Mouse (Mus musculus) MEL-GATA-1-ER (cell line): ENCODE results near the gene C1qtnf3.
A peak's percentile ranks its signal among the peaks of the same experiment; 100 is the strongest.

ENCODE experiments used
- DNase-seq: peaks from one replicate; pipeline ENCODE4 v3.0.0-alpha.2; 2012; ENCODE audit warnings: low read depth; ENCODE audit errors: extremely low read depth

C1qtnf3 gene

DNA sequence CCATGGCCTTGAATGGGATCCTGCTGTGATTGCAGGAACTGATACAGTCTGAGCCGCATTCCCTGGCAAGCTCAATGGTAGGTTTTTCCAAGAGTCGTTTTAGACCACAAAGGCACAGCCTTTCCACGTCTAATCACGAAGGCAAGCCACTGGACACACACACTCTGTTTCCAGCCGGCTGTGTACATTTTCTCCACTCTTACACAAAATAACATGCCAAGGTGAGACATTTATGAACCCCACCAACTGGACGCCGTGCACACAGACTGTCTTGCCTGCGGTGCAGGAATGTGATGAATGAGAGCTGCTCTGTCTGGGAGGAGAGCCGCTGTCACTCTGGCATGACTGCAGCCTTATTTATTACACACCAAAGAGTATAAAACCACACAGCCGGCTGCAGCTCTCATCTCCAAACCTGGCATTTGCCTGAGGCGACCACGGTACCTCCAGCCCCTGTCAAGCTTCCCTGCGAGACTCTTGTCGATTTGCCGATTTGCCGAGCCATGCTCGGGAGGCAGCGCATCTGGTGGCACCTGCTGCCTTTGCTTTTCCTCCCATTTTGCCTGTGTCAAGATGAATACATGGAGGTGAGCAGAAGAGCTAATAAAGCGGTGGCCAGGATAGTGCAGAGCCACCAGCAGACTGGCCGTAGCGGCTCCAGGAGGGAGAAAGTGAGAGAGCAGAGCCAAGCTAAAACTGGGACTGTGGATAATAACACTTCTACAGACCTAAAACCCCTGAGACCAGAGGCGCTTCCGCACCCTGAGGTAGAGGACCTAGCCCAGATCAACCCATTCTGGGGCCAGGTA, at the start of gene C1qtnf3:
C1qtnf3 (plus strand) TSS at position 382 of the 809 bp plus-strand sequence.
- DNase-seq: no peak

DNA sequence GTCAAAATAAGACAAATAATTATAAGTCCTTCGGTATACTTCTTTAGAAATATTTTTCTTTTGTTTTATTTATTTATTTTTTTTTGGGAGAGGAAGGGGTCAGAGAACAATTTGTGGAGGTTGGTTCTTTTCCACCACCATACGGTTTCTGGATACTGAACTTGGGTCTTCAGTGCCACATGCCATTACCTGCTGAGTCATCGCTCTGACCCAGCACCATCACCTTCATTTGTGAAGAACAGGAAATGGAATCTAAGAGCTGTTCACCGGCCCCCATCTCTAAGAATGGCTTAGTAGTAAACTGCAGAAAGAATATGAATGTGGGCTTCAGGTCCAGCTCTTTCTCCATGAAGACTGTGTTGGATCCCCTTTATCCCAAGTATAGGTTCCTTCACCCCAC, 49.8 kb upstream of the C1qtnf3 start:
- DNase-seq: no peak

DNA sequence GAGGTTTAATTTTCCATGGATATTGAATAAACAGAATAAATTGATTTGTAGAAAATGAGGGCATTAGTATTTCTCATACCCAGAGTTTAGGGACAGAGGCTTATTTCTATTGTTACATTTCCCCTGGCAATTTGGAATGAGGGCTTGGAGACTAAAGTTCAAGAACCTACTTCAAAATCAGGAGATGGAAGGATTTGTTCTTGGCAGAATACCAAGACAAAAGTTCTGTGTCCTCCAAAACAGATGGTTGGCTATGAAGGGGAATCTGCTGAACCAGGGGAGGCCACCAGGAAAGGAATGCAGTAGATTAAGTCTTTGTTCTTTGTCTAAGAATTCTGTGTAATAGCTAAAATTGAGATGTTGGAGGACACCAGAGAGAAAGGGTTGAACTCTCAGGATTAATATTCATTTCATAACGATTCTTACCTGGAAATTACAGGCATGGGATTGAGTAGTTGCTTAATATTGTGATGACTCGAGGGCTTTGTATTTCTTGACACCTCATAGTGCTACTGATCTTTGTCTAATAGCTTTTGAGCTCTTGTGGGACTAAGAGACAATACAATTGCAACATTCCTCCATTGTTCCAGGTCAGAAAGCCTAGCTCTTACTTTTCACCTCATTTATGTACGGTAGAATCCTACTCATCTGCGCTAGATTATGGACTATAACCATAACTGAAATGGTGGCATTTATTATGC, 35.4 kb upstream of the C1qtnf3 start:
- no peak for DNase-seq

DNA sequence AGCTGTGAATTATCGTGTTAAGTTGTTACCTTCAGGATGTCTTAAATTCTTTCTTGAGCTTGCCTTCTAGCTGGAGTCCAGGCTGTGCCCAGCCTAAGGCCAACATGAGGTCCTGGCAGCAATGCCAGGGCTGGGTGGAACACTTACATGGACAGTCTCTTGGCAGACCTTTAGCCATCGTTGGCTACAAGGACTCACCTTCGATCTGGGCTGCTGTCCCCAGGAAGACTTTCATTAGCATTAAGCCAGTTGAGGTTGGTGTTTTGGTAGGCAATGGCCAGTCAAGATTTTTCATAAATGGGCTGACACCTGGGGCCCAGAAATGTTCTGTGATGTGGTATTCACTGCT, 34.8 kb upstream of the C1qtnf3 start:
- no peak for DNase-seq

DNA sequence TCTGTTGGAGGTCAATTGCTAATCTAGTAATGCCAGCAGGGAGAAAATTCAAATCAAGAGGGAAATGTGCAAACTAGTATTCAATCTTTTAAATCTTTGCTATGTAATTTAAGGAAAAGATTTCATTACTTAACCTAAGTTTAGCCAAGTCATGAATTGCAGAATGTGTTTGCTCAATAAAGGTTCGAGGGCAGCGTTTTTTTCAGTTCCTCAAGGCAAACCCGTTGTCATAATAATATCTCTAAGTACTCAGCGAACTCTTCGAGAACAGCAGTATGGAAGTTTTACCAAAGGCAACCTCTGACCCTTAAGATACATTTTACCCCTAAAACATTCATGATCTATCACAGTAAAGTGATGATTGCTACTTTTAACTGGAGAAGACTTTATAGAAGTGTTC, 31.9 kb upstream of the C1qtnf3 start:
- DNase-seq: no peak

DNA sequence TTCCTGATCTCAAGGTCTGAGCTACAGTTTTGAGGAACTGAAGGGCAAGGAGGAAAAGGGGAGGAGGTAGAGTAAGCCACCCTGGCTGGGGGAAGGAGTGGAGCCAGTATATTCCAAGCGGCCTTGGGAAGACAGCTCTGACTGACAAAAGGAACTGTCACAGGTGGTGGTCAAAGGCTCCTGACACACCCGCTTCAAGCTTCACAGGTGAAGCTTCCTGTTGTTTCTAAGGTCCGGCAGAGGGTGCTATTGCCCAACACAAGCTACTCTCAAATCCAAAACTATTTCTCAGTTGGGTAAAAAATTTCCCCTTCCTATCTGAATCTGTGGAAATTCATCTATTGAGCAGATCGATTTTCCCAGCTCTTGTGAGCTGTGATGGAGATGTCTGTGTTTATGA, 31.1 kb upstream of the C1qtnf3 start:
- no peak for DNase-seq

DNA sequence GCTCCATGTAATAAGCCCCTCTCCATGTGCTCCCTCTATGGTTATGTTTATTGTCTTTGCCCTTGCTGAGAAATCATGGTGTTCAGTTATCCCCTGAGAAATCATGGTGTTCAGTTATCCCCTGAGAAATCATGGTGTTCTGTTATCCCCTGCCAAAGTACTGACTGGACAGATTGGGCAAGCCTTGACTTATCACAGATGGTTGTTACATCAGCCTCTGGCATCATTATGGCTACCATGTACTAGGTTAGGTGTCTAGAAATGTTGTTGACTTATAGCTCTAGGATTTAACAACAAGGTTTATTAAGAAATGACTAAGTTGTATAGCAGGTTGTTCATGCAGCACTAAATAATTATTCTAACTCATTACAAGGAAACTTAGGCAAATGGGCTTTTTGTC, 30.1 kb upstream of the C1qtnf3 start:
- DNase-seq: no peak

DNA sequence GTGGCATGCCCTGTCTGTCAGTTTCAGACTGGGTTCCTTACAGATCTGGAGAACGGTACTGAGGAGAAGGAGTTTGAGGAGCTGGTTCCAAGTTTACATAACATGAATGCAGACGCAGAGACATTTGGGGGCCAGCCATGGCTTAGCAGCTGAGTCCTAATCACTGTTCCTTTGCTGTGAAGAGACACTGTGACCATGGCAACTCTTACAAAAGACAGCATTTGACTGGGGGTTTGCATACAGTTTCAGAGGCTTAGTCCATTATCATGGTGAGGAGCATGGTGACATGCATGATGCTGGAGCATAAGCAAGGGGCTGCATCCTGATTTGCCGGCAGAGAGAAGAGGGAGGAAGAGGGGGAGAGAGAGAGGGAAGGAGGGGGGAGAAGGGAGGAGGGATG, 29.6 kb upstream of the C1qtnf3 start:
- DNase-seq: no peak

DNA sequence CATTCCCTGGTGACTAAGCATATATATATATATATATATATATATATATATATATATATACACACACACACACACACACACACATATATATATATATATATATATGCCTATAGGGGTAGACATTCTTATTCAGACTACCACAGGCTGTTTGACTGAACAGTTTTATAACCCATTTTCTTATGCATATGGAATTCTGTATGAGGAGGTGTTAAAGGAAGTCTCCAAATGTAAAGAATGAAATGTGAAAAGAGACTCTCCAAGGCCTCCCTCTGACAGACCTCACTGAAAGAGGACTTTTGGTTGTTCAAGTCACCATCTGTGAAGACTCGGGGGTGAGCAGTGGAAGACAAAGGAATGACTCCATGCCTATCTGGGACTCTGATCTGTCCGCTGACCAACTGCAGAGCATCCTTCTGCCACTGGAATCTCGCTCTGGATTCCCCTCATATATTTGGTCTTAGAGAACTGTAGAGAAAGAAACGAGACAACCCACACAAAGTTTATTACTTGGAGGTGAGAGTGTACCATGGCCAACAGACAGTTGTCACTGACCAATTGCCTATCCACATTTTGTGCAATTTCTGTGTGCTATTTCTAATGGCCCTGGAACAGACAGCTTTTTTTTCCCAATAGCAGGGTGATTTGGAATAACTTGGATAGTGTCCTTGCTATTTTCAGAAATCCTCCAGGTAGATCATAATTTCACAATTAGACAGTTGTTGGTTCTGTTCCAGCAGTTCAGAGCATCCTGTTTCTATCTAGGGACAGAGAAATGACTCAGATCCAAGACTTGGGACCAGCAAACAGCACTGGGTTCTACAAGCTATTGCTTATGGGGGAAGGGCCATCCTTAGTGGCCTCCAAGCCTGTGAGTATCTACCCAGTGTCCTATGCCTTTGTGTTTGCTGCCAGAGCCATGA, 28.8 kb upstream of the C1qtnf3 start:
- DNase-seq: no peak

DNA sequence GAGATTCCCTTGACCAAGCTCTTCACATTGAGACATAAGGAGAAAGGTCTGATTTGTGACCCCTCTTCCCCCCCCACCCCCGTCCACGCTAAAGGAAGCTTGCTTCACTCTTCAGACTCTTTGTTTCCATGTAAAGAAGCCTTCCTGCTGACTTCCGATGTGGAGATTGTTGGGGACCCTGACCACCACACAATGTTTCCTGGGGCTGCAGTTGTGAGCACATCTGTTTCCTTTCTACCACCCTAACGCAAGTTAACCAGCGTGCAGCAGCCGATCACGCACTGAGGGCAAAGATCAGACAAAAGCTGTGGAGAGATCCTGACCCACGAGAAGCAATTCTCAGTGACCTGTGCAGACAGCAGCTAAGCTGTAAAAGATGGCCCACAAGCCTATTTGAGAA, 24.8 kb upstream of the C1qtnf3 start:
- DNase-seq: no peak

DNA sequence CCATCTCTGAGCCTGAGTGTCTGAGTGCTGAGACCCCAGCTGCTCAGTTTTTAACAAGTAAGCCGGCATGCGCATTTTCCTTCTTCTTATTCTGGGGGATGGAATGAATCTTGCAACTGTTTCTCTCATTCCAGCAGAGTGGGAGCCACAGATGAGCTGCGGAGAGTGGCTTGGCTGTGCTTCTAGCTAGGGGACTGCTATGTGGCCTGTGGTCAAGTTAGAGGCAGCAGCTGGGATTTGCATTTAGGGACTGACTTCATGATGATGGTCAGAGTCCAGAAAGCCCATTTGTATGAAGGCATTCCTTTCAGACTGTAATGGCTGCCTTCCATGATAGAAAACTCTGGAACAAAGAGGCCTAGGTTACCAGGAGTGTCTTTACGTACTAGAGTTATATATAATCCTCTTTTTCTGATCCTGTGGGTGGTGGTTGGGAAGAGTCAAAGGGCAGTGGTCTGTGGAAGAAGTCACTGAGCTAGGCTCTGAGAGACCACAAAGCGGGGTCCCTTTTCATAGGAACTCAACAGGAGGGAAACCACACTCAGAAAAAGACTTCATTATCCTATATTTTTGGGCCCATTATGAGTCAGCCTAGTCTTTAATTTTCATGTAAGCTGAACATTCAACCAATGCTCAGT, 23.4 kb upstream of the C1qtnf3 start:
- no peak for DNase-seq

DNA sequence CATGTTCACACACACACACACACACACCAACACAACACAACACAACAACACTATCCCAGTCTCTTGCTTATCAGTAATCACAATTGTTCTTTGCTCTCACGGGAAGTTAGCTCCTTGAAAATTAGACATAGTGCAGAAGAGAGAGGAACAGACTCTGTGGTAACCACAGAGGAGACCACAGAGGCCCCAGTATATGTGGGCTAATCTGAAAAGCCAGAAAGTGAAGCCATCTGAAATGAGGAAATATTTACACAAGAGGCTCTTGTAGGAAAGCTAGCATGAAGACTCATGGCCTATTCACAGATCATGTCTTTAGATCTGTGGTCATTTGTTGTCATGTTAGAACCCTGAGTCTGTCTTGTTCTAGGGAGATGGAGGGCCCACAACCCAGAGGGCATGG, 18.2 kb upstream of the C1qtnf3 start:
- DNase-seq: no peak

DNA sequence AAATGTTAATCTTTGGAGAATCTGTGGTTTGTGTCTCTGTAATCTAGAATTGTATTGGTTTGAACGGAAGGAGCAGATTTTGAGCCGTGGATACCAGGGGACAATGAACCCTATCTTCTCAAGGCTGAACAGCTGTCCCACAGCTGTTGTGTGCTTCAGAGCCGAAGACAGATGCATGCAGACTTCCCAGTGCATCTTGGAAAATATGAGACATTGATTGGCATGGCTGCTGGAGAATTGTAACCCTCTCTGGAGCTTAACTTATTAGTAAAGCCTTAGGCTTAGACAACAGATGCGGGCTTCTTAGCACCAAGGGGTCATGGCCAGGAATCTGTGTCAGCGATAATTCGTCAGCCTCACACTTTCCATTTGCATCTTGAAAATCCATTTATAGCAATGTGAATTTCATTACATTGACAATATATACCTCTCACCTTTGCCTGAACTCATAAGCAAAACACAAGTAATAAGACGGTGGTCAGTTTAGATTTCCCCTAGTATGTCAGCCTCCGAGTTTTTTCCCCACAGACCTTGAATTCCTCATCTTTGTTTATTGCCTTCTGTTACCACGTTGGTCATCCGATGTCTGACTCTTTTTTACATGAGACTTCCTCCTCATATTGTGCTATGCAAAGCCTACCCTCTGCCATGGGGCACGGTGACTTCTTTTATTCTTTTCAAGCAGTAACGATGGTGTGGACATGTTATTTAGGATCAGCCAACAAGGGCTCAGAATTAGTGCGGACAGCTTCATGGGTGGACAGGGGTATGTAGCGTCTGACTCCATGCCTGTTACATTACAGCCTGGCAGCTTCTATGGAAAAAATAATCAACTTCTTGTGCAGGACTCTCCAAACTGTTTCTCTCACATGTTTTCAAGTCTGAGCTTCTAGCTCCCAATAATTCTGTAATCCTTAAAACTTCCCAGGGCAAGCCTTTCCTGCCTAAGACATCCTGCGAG, 11.7 kb upstream of the C1qtnf3 start:
- DNase-seq: no peak

DNA sequence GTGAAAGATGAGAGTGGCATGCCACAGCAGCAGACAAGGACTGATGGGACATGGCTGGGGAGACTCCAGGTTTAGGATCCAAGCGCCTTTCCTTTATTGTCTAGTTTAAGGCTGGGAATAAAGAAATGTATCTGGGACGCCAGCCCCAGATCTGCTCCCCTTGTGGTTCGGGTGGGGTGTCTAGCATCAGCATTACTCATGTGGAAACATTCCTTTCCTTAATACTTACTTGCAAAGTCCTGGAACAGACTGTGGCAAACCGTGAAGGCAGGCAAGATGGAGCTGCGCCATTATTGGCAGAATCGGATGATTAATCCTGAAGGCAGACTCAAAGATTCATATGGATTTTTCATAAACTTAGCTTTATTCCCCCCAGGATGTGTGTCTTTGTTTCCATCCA, 10.2 kb upstream of the C1qtnf3 start:
- DNase-seq: no peak

DNA sequence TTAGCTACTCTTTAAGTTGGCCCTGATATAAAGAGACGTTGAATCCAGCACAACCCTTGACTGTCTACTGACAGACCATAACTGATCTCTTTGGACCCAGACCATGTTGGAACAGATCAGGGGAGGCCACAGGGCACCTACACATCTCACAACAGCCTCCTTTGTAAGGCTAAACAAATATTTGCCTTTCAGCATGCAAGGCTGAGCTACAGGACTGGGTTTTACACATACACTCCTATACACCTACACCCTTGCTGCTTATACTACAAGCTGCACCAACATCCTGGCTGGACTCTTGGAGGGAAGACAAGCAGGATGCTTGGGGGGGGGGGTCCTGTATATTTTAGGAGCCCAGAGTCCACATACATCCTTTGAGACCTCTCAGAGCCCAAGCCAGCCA, 4.3 kb upstream of the C1qtnf3 start:
- DNase-seq: no peak

DNA sequence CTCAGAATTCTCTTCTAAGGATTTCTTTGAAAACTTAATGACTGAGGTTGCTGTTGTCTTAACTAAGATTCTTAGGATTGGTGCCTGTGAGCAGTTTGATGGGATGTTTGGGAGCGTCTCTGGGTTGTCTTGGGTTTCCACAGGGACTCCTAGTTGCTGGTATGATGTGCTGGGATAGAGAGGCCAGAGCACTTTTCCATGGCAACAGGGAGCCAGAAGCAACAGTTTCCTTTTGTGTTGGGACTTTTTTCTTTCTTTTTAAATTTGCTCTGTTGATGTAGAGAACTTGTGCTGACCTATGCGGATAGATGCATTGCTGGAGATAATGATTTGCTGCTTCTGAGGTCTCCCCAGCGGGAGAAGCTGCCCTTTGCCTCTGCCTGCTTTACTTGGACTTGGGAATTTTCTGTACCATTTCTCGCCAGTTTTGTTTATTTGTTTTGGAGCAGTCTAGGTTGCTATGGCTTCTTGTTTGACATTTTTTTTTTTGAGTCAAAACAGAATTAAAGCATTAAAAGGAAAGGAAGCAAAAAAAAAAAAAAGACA, 701 bp downstream of the C1qtnf3 start:
- no peak for DNase-seq

DNA sequence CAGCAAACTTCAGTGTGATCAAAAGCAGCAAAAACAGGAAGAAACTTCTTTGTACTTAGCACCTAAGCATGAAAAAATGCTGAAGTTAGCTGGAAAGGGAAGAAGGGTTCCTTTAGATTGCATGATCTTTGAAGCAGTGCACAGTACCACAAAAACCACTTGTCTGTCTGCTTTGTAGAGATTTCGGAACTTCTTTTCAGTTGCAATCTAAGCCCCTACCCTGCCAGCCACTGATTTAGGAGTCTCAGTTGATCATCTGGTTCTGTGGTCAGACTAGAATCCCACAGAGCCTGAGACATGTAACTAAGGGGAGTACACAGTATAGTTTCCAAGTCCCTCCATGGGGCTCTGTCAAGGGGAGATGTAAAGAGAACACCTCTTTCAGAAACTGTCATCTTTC, 1.3 kb downstream of the C1qtnf3 start:
- peak; percentile 9 for DNase-seq

DNA sequence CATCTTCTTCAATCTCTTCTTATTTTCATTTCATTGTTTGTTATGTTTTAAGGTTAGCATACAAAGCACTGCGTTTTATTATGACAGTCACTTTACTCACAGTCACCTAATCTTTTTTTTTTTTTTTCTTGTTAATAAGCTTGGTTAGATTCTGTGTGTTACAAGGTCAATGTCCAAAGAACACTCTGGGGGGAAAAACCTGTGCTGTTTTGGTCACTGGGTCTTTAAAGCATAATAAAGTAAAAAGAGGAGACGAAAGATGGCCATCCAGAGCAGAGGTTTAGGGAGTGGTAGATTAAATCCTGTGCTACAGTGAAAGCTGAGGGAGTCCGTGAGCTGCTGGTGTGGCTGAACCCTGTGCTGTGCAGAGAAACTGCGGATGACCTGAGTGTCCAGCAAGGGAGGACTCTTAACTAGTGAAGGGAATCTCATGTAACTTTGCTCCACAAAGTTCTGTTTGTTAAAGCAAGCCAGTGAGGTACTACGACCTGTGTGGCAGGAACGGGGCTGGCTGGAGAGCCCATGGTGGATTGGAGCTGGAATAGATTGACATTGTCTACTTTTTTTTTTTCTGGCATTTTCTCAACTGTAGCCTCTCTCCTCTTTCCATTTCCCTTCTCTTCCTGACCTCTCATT, 2.4 kb downstream of the C1qtnf3 start:
- DNase-seq: no peak

DNA sequence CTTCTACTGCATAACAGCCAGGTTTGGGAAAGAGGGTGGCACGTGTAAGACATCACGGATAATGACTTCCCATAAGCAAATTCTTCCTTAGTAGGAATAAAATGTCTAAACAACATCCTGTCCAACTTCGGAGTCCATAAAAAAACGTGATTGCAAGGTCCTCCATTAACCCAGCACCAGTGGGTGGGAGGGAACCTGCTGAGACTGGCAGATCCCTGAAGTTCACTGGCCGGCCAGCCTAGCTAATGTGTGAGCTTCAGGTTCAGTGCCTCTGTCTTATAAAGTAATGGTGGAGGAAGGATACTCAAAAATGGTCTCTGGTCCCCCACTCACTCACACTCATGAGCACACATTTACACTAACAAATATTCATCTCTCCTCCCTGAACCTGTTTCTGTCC, 3.0 kb downstream of the C1qtnf3 start:
- DNase-seq: no peak

DNA sequence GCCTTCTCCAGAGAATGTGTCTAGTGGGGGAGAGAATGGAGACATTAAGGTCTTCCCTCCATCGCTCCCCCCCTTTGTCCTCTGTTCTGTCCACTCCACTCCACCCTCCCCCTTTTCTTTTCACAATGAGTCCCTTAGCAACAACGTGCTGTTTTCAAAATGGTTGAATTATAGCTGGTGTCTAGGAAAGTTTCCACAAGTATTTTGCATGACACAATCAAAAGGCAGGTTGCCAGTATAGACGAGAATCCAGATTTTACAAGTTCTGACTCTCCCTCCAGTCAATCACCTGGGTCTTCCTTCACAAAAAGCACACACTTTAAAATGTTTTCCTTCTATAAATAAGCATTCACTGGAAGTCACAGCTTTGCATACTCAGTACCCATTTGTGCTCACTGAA, 4.6 kb downstream of the C1qtnf3 start:
- DNase-seq: no peak
